Mouse (Mus musculus): ENCODE data around the gene Ankrd11.
A peak's percentile ranks its signal among the peaks of the same experiment; 100 is the strongest.

Ankrd11 gene

GRCm38 (mm10) chr8:122893451-122893850 is 148.6 kb downstream of the Ankrd11 start:
- DNase-seq (ENCODE audit: low spot score): no peak

GRCm38 (mm10) chr8:122891440-122891839 is 150.6 kb downstream of the Ankrd11 start:
- DNase-seq (ENCODE audit: low spot score): no peak

GRCm38 (mm10) chr8:122883671-122884070 is 158.4 kb downstream of the Ankrd11 start:
- no peak for DNase-seq (ENCODE audit: low spot score)

GRCm38 (mm10) chr8:122880302-122880701 is 161.8 kb downstream of the Ankrd11 start:
- no peak for DNase-seq (ENCODE audit: low spot score)

GRCm38 (mm10) chr8:122878231-122878630 is 163.8 kb downstream of the Ankrd11 start:
- DNase-seq (ENCODE audit: low spot score): no peak

- DNase-seq (ENCODE audit: low spot score): no peak
Observed at GRCm38 (mm10) chr8:122875186-122875585, 166.9 kb downstream of the Ankrd11 start.

- no peak for DNase-seq (ENCODE audit: low spot score)
Observed at GRCm38 (mm10) chr8:122873171-122873570, 168.9 kb downstream of the Ankrd11 start.

- no peak for DNase-seq (ENCODE audit: low spot score)
Observed at GRCm38 (mm10) chr8:122871663-122872062, 170.4 kb downstream of the Ankrd11 start.

GRCm38 (mm10) chr8:122870377-122870863 is 171.7 kb downstream of the Ankrd11 start:
- DNase-seq (ENCODE audit: low spot score): no peak

- DNase-seq (ENCODE audit: low spot score): no peak
Observed at GRCm38 (mm10) chr8:122867982-122868381, 174.1 kb downstream of the Ankrd11 start.

GRCm38 (mm10) chr8:122866231-122866630 is 175.8 kb downstream of the Ankrd11 start:
- DNase-seq (ENCODE audit: low spot score): no peak

GRCm38 (mm10) chr8:122865441-122865840 is 176.6 kb downstream of the Ankrd11 start:
- no peak for DNase-seq (ENCODE audit: low spot score)

GRCm38 (mm10) chr8:122864719-122865129 is 177.4 kb downstream of the Ankrd11 start:
- DNase-seq (ENCODE audit: low spot score): no peak

- DNase-seq (ENCODE audit: low spot score): no peak
Observed at GRCm38 (mm10) chr8:122859843-122860242, 182.2 kb downstream of the Ankrd11 start.

GRCm38 (mm10) chr8:122856288-122856687 is 185.8 kb downstream of the Ankrd11 start:
- no peak for DNase-seq (ENCODE audit: low spot score)

- no peak for DNase-seq (ENCODE audit: low spot score)
Observed at GRCm38 (mm10) chr8:122855123-122855522, 187.0 kb downstream of the Ankrd11 start.

- no peak for DNase-seq (ENCODE audit: low spot score)
Observed at GRCm38 (mm10) chr8:122854388-122854787, 187.7 kb downstream of the Ankrd11 start.

GRCm38 (mm10) chr8:122853340-122853771 is 188.7 kb downstream of the Ankrd11 start:
- no peak for DNase-seq (ENCODE audit: low spot score)

GRCm38 (mm10) chr8:122852546-122852905 is 189.6 kb downstream of the Ankrd11 start:
- no peak for DNase-seq (ENCODE audit: low spot score)

GRCm38 (mm10) chr8:122851692-122852545 is 190.2 kb downstream of the Ankrd11 start:
- DNase-seq (ENCODE audit: low spot score): peak; percentile 57

GRCm38 (mm10) chr8:122850641-122851240 is 191.3 kb downstream of the Ankrd11 start:
- no peak for DNase-seq (ENCODE audit: low spot score)

GRCm38 (mm10) chr8:122849152-122849910 is 192.7 kb downstream of the Ankrd11 start:
- DNase-seq (ENCODE audit: low spot score): no peak
